Mouse (Mus musculus): Measurements from ENCODE around the gene Klk1b22. TPM values are rescaled to one million over a fixed set of nuclear protein-coding genes. Genes with fewer than 3 reads are reported as not detected.
"Not testable (repeated sequence)": the region's sequence is repeated elsewhere in the genome, so short reads cannot be mapped to it uniquely, and the experiment has no call there.

Klk1b22 gene
- polyA plus RNA-seq (2015; fragmentation: Nextera tagmentation; extraction: Ambion mirVana) = not detected in 2 replicates

GRCm38 (mm10) chr7:44112373-44112772, at the start of gene Klk1b22:
Gene Klk1b22 (plus strand): TSS chr7:44112673.
- Histone ChIP-seq H3K9me3 (ENCODE audit: control insufficient read depth, low read length) (no peaks in the 10 kb centered on the region), H3K27me3 (replicated peaks; ENCODE audit: control insufficient read depth, insufficient read depth, low read length) (no peaks in the 10 kb centered on the region), H3K4me3 (replicated peaks; ENCODE audit: low read length) (no peak within 1 kb of the TSS), H3K36me3 (ENCODE audit: control insufficient read depth, insufficient read depth) (no peaks in the 10 kb centered on the region), H3K4me1 (replicated peaks; ENCODE audit: control insufficient read depth, insufficient read depth, low read length) (no peaks in the 10 kb centered on the region), H3K4me2 (ENCODE audit: low read length) (no peak within 1 kb of the TSS), H3K9ac (replicated peaks; ENCODE audit: low read depth, low read length) (no peak within 1 kb of the TSS), H3K27ac (ENCODE audit: low read length) (no peak within 1 kb of the TSS)
- ATAC-seq = no peak
- WGBS = 73% methylated on average over 4 of the region's 4 CpGs

GRCm38 (mm10) chr7:44072117-44072516, 40.4 kb upstream of the Klk1b22 start:
- Histone ChIP-seq H3K36me3 (ENCODE audit: control insufficient read depth, insufficient read depth) (no peaks in the 10 kb centered on the region), H3K9me3 (ENCODE audit: control insufficient read depth, low read length) (no peaks in the 10 kb centered on the region), H3K4me2 (ENCODE audit: low read length) (no peak overlapping the region), H3K27ac (ENCODE audit: low read length) (no peak overlapping the region), H3K9ac (replicated peaks; ENCODE audit: low read depth, low read length) (no peak overlapping the region), H3K4me1 (replicated peaks; ENCODE audit: control insufficient read depth, insufficient read depth, low read length) (no peaks in the 10 kb centered on the region), H3K27me3 (replicated peaks; ENCODE audit: control insufficient read depth, insufficient read depth, low read length) (no peaks in the 10 kb centered on the region), H3K4me3 (replicated peaks; ENCODE audit: low read length) (no peak overlapping the region)
- ATAC-seq = no peak
- 74% methylated on average over 2 of the region's 2 CpGs for WGBS

- Histone ChIP-seq H3K4me3 (replicated peaks; ENCODE audit: low read length) (no peak overlapping the region), H3K27me3 (replicated peaks; ENCODE audit: control insufficient read depth, insufficient read depth, low read length) (no peaks in the 10 kb centered on the region), H3K36me3 (ENCODE audit: control insufficient read depth, insufficient read depth) (no peaks in the 10 kb centered on the region), H3K4me1 (replicated peaks; ENCODE audit: control insufficient read depth, insufficient read depth, low read length) (no peaks in the 10 kb centered on the region), H3K4me2 (ENCODE audit: low read length) (no peak overlapping the region), H3K9ac (replicated peaks; ENCODE audit: low read depth, low read length) (no peak overlapping the region), H3K9me3 (ENCODE audit: control insufficient read depth, low read length) (peaks cover 2% of the 10 kb centered on the region; the same call in 1 of the 2 replicates), H3K27ac (ENCODE audit: low read length) (no peak overlapping the region)
- WGBS = 50% methylated on average over 1 of the region's 1 CpGs
- ATAC-seq = no peak
These were observed 34.8 kb upstream of the Klk1b22 start for GRCm38 (mm10) chr7:44077703-44078102.

GRCm38 (mm10) chr7:44096111-44096510, 16.4 kb upstream of the Klk1b22 start:
- Histone ChIP-seq H3K27ac (ENCODE audit: low read length) (no peak overlapping the region), H3K9ac (replicated peaks; ENCODE audit: low read depth, low read length) (no peak overlapping the region), H3K36me3 (ENCODE audit: control insufficient read depth, insufficient read depth) (no peaks in the 10 kb centered on the region), H3K4me1 (replicated peaks; ENCODE audit: control insufficient read depth, insufficient read depth, low read length) (no peaks in the 10 kb centered on the region), H3K9me3 (ENCODE audit: control insufficient read depth, low read length) (no peaks in the 10 kb centered on the region), H3K4me2 (ENCODE audit: low read length) (no peak overlapping the region), H3K27me3 (replicated peaks; ENCODE audit: control insufficient read depth, insufficient read depth, low read length) (no peaks in the 10 kb centered on the region), H3K4me3 (replicated peaks; ENCODE audit: low read length) (no peak overlapping the region)
- WGBS = 81% methylated on average over 1 of the region's 1 CpGs
- ATAC-seq = no peak

GRCm38 (mm10) chr7:44102028-44102427, 10.4 kb upstream of the Klk1b22 start, which contains the start of gene Klk1b21:
Gene Klk1b21 (plus strand): TSS chr7:44102328.
- H3K36me3 ChIP-seq (ENCODE audit: control insufficient read depth, insufficient read depth); H3K4me2 ChIP-seq (ENCODE audit: low read length); H3K4me3 ChIP-seq (replicated peaks; ENCODE audit: low read length); H3K27ac ChIP-seq (ENCODE audit: low read length); H3K9me3 ChIP-seq (ENCODE audit: control insufficient read depth, low read length); ATAC-seq; H3K27me3 ChIP-seq (replicated peaks; ENCODE audit: control insufficient read depth, insufficient read depth, low read length); H3K4me1 ChIP-seq (replicated peaks; ENCODE audit: control insufficient read depth, insufficient read depth, low read length); H3K9ac ChIP-seq (replicated peaks; ENCODE audit: low read depth, low read length): not testable (repeated sequence)
- WGBS = 94% methylated on average over 3 of the region's 3 CpGs

GRCm38 (mm10) chr7:44123445-44123844, 11.0 kb downstream of the Klk1b22 start:
- no peak for ATAC-seq
- Histone ChIP-seq H3K9ac (replicated peaks; ENCODE audit: low read depth, low read length) (no peak overlapping the region), H3K4me2 (ENCODE audit: low read length) (no peak overlapping the region), H3K4me1 (replicated peaks; ENCODE audit: control insufficient read depth, insufficient read depth, low read length) (no peaks in the 10 kb centered on the region), H3K36me3 (ENCODE audit: control insufficient read depth, insufficient read depth) (no peaks in the 10 kb centered on the region), H3K27ac (ENCODE audit: low read length) (no peak overlapping the region), H3K9me3 (ENCODE audit: control insufficient read depth, low read length) (no peaks in the 10 kb centered on the region), H3K27me3 (replicated peaks; ENCODE audit: control insufficient read depth, insufficient read depth, low read length) (no peaks in the 10 kb centered on the region), H3K4me3 (replicated peaks; ENCODE audit: low read length) (no peak overlapping the region)
- 81% methylated on average over 6 of the region's 6 CpGs for WGBS

- H3K27me3 ChIP-seq (replicated peaks; ENCODE audit: control insufficient read depth, insufficient read depth, low read length) = no peaks in the 10 kb centered on the region
- H3K36me3 ChIP-seq (ENCODE audit: control insufficient read depth, insufficient read depth) = no peaks in the 10 kb centered on the region
- no peak within 1 kb of the TSS for H3K4me3 ChIP-seq (replicated peaks; ENCODE audit: low read length)
- H3K9me3 ChIP-seq (ENCODE audit: control insufficient read depth, low read length) = no peaks in the 10 kb centered on the region
- H3K27ac ChIP-seq (ENCODE audit: low read length) = no peak within 1 kb of the TSS
- WGBS = 91% methylated on average over 3 of the region's 3 CpGs
- H3K4me2 ChIP-seq (ENCODE audit: low read length) = no peak within 1 kb of the TSS
- no peaks in the 10 kb centered on the region for H3K4me1 ChIP-seq (replicated peaks; ENCODE audit: control insufficient read depth, insufficient read depth, low read length)
- no peak for ATAC-seq
- H3K9ac ChIP-seq (replicated peaks; ENCODE audit: low read depth, low read length) = no peak within 1 kb of the TSS
These were observed 24.0 kb downstream of the Klk1b22 start, which contains the start of gene Klk1b16 for GRCm38 (mm10) chr7:44136467-44136866. Gene Klk1b16 (plus strand): TSS chr7:44136767.

Other genes with a start within 250 kb of the Klk1b22 start
- 0.33 and 0.46 TPM in 2 replicates for gene Klk4, start 231.5 kb upstream of the Klk1b22 start, polyA plus RNA-seq (2015; fragmentation: Nextera tagmentation; extraction: Ambion mirVana)
- gene Klk15, start 178.9 kb upstream of the Klk1b22 start, polyA plus RNA-seq (2015; fragmentation: Nextera tagmentation; extraction: Ambion mirVana) = not detected in 2 replicates
- gene Klk1b8, start 162.0 kb upstream of the Klk1b22 start, polyA plus RNA-seq (2015; fragmentation: Nextera tagmentation; extraction: Ambion mirVana) = not detected in 2 replicates
- not detected in 2 replicates for gene Klk1b1, start 145.9 kb upstream of the Klk1b22 start, polyA plus RNA-seq (2015; fragmentation: Nextera tagmentation; extraction: Ambion mirVana)
- not detected in 2 replicates for gene Klk1b9, start 136.6 kb upstream of the Klk1b22 start, polyA plus RNA-seq (2015; fragmentation: Nextera tagmentation; extraction: Ambion mirVana)
- not detected in 2 replicates for gene Klk1b11, start 116.8 kb upstream of the Klk1b22 start, polyA plus RNA-seq (2015; fragmentation: Nextera tagmentation; extraction: Ambion mirVana)
- gene Klk1b26, start 100.5 kb upstream of the Klk1b22 start, polyA plus RNA-seq (2015; fragmentation: Nextera tagmentation; extraction: Ambion mirVana) = not detected in 2 replicates
- not detected in 2 replicates for gene Klk1b27, start 60.4 kb upstream of the Klk1b22 start, polyA plus RNA-seq (2015; fragmentation: Nextera tagmentation; extraction: Ambion mirVana)
- not detected in 2 replicates for gene Klk1b21, start 10.3 kb upstream of the Klk1b22 start, polyA plus RNA-seq (2015; fragmentation: Nextera tagmentation; extraction: Ambion mirVana)
- gene Klk1b16, start 24.1 kb downstream of the Klk1b22 start, polyA plus RNA-seq (2015; fragmentation: Nextera tagmentation; extraction: Ambion mirVana) = not detected in 2 replicates
- not detected in 2 replicates for gene Klk1b24, start 75.6 kb downstream of the Klk1b22 start, polyA plus RNA-seq (2015; fragmentation: Nextera tagmentation; extraction: Ambion mirVana)
- gene Klk1b3, start 85.5 kb downstream of the Klk1b22 start, polyA plus RNA-seq (2015; fragmentation: Nextera tagmentation; extraction: Ambion mirVana) = not detected in 2 replicates
- not detected in 2 replicates for gene Klk1b4, start 94.8 kb downstream of the Klk1b22 start, polyA plus RNA-seq (2015; fragmentation: Nextera tagmentation; extraction: Ambion mirVana)
- not detected in 2 replicates for gene Klk1b5, start 103.3 kb downstream of the Klk1b22 start, polyA plus RNA-seq (2015; fragmentation: Nextera tagmentation; extraction: Ambion mirVana)
- gene Klk1, start 112.7 kb downstream of the Klk1b22 start, polyA plus RNA-seq (2015; fragmentation: Nextera tagmentation; extraction: Ambion mirVana) = not detected in 2 replicates
- not detected in 2 replicates for gene Gm36864, start 123.5 kb downstream of the Klk1b22 start, polyA plus RNA-seq (2015; fragmentation: Nextera tagmentation; extraction: Ambion mirVana)
- gene 1700028J19Rik, start 134.0 kb downstream of the Klk1b22 start, polyA plus RNA-seq (2015; fragmentation: Nextera tagmentation; extraction: Ambion mirVana) = 1.1 and 1.4 TPM in 2 replicates
- gene 2410002F23Rik, start 134.0 kb downstream of the Klk1b22 start, polyA plus RNA-seq (2015; fragmentation: Nextera tagmentation; extraction: Ambion mirVana) = 240 and 264 TPM in 2 replicates
- gene Acp4, start 144.7 kb downstream of the Klk1b22 start, polyA plus RNA-seq (2015; fragmentation: Nextera tagmentation; extraction: Ambion mirVana) = not detected in 2 replicates
- gene Gm15517, start 148.8 kb downstream of the Klk1b22 start, polyA plus RNA-seq (2015; fragmentation: Nextera tagmentation; extraction: Ambion mirVana) = not detected in 2 replicates
- gene Clec11a, start 194.2 kb downstream of the Klk1b22 start, polyA plus RNA-seq (2015; fragmentation: Nextera tagmentation; extraction: Ambion mirVana) = 3.5 and 4.4 TPM in 2 replicates
- 20.4 and 26.5 TPM in 2 replicates for gene Shank1, start 197.6 kb downstream of the Klk1b22 start, polyA plus RNA-seq (2015; fragmentation: Nextera tagmentation; extraction: Ambion mirVana)

Data from forebrain, embryonic 16.5 days (tissue).